Mouse (Mus musculus) layer of hippocampus, adult 9-11 months (tissue): ENCODE results near the gene Uncx.
"Not testable (repeated sequence)": the region's sequence is repeated elsewhere in the genome, so short reads cannot be mapped to it uniquely, and the experiment has no call there.

Experiments used
- DNase-seq: peaks from one replicate; pipeline ENCODE4 v3.0.0; 2022

Uncx gene

DNA sequence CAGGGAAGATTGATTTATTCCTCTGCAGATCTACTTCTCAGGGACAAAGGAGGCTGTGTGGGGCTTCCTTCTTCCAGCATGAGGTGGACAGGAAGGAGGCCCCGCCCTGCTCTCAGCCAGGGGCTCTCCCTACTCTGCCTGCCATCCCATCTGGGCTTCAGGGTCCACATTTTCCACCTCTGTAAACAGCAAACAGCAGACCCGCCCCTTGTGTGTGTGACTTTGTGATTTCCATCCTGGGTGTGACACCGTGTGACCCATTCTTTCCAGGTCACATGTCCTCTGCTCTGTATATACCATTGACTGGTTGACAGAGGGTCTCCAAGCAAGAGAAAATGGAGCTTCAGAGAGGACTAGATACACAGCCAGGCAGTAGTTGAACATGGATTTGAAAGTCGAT is 22.2 kb downstream of the Uncx start:
- no peak for DNase-seq

DNA sequence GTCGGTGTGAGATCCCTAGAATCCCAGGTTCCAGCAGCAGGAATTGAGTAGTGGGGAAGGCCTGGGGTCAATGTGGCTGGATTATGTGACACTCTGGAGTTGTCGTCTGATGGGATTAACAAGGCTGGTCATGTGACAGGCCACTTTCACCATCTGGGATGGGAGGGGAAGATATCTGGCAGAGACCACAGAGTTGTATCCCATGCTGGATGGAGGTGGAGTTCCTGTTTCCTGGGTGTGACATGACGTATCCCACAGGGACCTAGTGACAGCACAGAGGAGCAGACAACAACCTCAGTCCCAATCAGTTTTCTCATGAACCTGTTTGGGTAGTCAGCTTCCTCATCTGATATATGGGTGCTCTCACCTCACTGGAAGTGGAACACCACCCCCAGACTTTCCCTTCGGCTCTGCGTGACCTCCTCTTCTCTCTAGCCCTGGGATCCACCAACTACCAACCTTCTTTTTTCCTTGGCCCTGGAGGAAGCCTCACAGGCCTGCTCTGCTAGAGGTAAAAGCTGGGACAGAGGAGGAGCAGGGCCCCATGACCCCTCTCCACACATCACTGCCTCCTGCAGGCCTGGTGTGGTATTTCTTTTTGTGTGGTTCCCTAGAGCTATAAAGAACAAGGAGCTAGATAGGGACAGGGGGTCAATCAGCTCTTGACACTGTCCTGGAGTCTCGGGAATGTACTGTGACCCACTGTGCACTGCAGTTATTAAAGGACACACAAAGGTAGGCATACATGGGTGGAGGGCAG is 23.5 kb downstream of the Uncx start:
- no peak for DNase-seq

DNA sequence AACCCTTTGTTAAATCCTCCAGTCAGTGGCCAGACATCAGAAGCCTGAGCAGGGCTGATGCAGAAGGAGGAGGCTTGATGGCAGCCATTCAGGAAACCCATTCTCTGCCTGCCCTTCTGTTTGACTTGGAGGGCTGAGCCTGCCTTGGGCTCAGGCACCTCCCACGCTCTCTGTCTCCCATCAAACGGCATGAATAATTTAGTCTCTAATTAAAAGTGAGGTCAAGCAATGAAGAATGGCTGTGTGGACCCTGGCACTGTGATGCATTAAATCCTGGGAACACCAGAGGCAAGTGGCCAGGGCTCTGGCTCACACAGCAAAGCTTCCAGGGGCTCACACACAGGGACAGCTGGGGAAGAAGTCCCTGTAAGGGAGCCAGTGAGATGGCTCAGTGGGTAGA is 24.8 kb downstream of the Uncx start:
- no peak for DNase-seq

DNA sequence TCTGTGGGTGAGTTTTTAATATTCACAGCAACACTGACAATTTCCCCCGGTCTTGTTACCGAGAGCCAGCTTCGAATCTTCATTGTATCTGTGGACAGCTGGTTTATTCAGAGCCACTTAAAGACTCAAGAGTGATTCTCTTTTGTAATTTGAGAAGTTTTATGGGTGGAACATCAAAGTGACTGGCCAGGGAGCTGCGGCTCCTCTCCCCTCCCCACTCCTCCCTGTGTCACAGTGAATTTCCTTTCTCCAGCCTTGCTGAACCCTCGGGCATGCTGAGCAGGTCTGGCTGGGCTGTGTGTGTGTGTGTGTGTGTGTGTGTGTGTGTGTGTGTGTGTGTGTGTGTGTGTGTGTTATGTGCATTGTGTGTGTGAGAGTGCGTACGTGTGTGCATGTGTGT is 29.2 kb downstream of the Uncx start:
- DNase-seq, result no peak

DNA sequence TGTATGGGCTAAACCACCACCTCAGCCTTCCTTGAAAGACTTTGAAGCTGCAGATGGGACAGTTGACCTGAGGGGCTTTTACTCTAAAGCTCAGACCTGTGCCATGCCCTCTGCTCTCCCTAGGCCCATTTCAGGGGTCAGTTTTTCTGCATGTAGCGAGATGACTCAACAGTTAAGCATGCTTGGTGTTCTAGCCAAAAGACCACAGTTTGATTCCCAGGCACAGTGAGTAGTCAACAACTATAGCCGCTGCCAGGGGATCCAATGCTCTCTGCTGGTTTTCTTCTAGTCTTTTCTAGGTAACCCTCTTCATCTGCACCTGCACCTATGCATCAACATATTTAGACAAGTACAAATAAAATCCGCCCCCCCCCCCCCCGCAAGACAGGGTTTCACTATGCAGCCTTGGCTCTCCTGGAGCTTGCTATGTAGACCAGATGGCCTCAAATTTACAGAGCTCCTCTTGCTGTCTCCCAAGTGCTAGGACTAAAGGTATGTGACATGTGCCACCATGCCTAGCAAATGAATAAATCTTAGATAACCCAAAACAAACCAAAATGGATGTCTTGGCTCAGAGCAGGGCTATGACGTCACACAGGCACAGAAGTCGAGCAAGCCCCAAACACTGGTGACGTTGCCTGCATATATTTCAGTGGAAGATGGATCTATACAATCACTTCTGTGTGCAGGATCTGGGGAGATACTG is 30.5 kb downstream of the Uncx start:
- no peak for DNase-seq

DNA sequence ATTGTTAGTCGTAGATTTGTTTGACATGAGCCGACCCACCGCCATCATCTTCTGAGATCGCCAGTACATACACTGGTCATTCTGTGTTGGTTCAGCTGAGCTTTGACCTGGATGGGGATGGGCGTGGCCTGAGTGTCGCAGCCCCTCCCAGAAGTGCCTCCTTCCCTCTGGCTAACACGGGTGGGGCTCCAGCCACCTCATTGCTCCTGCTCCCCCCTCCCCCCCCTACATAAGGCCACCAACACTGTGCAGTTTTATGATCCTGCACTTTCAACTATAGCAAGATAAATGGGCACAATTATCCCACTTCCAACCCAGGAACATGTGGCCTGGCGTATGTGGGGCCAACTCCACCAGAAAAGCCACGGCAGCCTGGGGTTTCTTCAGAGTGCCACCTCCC is 31.8 kb downstream of the Uncx start:
- DNase-seq, result no peak

DNA sequence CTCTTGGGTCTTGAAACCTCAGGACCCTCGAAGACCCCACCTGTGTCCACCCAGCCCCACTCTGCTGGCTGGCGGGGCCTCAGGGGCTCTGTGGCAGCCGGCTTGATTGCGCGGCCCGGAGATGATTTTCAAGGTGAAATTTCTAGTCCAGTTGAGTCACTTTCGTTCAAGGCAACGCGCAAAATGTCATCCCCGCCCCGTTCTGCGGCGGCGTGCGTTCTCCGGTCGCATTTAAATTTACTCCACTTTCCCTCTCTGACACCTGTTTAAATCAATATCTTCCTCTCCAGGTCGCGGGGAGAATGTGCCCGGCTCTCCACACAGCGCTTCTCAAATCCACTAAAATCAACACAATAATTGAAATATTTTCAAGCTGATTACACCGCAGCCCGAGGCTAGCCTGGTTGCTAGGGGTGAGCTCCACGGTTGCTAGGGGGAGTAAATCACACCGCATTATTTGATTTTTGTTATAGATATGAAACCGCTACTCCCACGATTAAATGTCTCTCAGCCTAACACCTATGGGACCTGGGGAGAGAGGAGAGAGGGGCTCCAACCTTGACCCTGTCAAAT is 37.0 kb downstream of the Uncx start:
- no peak for DNase-seq

DNA sequence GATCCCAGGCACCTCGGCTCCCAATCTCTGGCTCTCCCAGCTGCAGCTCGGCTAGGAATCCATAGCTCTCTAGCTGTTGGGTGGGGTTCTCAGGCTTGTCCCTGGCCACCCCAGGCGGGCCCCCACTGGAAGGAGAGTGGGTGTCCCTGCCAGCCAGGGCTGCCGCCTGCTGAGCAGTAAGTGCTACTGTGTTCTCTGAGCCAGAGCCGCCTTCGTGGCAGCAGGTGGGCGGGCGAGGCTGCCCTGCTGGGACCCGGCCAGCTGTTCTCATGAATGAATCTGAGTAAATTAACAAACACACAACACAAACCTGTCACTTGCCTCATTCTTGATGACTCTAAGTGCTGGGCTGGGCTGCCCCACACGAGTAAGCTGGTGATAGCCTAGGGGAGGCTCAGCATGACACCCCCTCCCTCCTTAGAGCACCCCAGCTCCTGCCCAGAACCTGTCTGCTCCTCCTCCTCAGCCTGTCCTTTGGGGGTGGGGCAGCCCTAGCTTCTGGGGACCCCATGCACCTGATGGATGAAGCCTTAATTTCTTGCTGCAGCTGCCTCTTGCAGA is 38.1 kb downstream of the Uncx start:
- no peak for DNase-seq

DNA sequence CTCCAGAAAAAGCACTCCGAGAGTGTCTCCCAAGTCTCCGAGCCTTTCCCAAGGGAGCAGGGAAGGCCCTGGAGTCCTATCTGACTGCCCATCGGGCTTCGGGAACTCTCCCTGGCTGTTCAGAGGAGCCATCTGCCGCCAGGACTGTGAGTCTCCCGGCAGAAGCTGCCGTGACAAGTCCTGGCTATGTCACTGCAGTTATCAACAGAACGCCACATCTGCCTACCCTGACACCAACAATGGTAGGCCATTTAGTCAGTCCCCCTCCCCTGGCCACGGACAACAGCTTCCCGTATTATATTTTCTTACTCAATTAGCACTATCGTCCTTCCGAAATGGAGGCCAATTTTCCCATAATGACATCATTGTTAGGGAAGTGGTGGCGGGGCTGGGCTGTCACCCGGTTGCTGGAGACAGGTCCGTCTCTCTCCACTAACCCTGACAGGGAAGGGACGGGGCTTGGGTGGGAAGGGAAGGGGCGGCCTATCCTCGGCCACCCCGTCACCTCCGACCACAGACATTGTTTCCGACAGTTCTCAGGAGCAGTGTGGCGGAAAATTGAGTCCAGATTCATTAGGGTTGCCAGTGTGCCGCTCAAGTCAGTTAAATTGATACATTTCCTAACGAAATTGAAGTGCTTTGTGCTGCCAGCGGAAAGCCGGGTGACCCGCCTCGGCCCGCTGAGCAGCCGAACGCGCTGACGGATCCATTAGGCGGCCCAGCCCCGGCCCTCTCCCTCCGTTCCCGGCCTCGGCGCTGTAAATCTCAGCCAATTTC is 41.9 kb downstream of the Uncx start:
- DNase-seq, result no peak

DNA sequence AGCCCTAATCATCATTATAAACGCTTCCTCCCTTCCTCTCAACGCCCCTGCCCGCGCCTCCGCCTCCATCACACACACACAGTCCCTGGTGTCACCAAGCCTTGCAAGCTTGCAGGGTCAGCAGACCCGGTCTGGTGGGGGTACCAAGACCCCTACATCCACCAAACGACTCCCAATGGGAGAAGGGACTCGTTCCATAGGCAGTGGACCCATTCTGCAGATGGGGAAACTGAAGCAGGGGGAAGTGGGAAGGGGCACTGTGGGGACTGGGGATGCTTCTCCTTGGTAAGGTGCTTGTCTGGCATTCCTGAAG is 42.4 kb downstream of the Uncx start:
- DNase-seq, result no peak

DNA sequence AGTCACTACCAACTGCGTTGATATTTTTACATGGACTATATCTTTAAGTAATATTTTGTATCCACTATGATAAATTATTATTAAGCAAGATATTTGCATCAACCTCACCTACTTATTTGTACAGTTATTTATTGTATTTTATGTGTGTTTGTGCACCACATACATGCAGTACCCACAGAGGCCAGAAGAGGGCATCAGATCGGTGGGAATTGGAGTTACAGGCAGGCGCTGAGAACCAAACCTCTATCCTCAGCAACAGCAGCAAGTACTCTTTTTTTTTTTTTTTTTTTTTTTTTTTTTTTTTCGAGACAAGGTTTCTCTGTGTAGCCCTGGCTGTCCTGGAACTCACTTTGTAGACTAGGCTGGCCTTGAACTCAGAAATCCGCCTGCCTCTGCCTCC is 44.2 kb downstream of the Uncx start:
- DNase-seq, result not testable (repeated sequence)

DNA sequence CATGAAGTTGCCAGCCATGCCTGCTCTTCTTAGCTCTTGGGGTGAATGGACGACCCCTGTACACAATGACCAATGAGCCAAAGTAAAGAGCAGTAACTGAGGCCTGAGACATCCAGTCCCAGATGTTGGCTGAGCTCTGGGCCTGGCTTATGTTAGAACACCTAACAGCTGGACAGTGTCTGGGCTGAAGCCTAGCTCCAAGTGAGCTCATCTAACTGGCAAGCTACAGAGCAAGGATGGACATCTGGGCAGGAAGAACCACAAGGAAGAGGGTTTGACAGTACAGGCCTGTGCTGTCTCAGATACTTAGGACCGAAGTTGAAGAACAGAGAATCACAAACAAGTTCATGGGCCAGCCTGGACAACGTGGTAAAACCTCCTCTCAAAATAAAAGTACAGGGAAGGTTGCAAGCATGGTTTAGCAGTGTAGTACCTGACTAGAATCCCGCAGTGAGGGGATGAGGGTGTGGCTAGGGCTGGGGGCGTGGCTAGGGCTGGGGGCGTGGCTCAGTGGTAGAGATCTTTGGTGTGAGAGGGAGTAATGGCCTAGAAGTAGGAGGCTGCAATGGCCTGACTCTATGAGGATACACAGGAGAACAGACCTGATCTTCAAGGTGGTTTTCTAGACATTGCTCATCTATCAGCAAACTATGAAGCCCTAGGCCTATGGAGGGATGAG is 47.5 kb downstream of the Uncx start:
- not testable (repeated sequence) for DNase-seq

DNA sequence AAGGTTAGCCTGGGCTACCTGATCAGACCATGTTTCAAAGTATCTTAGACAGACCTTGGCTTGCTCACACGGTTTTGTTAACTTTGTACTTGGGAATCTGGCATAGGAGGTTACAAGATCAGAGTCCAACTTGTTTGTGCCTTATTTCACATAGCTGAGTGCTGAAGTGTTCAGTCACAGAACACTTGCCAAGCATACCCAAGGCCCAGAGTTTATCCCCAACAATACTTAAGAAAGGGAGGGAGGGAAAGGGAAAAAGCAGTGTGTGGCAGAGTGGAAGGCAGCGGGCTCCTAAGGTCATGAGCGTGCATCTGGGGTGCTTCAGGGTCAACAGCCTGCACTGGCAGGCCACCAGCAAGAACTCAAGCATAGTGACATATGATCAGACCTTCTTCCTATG is 48.7 kb downstream of the Uncx start:
- DNase-seq, result no peak

DNA sequence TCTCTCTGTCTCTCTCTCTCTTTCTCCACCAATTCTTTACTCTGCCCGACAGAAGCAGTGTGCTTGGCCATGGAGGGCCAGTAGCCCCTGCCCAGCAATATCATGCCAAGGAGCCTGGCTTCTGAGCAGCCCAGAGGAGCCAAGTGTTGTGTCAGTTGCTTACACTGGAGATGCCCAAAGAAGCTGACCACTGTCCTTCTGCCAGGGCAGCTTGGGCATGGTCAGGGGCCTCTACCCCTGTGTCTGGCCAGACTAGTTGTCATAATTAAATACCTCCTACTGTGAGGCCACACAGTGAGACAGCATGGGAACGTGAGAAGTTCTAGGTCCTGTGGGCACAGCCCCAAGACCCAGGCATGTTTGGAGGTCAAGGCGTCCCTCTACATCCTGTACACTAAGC is 49.6 kb downstream of the Uncx start:
- no peak for DNase-seq

DNA sequence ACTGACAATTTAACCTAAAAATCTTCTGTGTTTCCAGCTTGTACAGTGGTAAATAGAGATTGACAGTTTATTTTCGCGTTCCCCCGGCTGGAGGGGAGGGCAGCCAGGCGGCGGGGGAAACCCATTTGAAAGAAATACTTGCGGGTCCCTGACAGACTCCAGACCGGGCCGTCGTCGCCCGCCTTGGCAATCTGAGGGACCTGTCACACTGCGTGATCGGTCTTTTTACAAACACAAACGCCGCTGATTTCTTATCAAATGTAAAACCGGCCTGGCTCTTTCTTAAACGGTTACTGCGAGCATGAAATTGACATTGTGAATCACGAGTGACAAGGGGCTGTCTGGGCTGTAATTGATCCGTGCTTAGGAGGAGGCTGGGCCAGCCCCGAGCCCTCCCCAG is 50.5 kb downstream of the Uncx start:
- DNase-seq, result no peak

DNA sequence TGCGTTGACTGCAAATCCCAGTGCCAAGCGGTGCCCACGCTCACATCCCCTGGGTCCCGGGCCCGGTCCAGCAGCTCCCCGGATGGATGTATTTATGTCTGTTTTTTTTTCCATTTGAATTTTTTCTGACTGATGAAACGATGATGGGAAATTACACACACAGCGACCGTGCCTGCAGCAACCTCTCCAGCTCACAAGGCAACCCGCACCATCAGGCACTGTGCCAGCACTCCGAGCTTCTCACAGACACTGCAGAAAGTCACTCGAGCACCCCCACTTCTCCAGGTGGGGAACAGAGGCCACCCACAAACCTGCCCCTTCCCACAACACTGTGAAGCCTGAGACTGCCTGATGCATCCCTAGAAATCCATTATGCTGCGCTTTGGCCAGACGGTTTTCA is 51.7 kb downstream of the Uncx start:
- DNase-seq, result no peak
